Mouse (Mus musculus) myocyte (in vitro differentiated cells): ENCODE measurements around the gene Ccm2. TPM values are rescaled to one million over a fixed set of nuclear protein-coding genes. Genes with fewer than 3 reads are reported as not detected.

Experiments used
- H3K27me3 ChIP-seq: one replicate; pipeline ENCODE4 v1.6.1; 2011; ENCODE audit not compliant: control insufficient read depth, insufficient read depth, insufficient read length
- H3K36me3 ChIP-seq: one replicate; pipeline ENCODE4 v1.6.1; 2011; ENCODE audit not compliant: control insufficient read depth, insufficient read depth
- H3K4me2 ChIP-seq: one replicate; pipeline ENCODE4 v1.6.1; 2011; ENCODE audit warnings: low read depth, control low read depth
- H3K4me3 ChIP-seq: one replicate; pipeline ENCODE4 v1.5.1; 2011; ENCODE audit warnings: mild to moderate bottlenecking, control low read depth, moderate library complexity
- H3K79me2 ChIP-seq: one replicate; pipeline ENCODE4 v1.6.1; 2011; ENCODE audit not compliant: control insufficient read depth, insufficient read depth
- H3ac ChIP-seq: one replicate; pipeline ENCODE4 v1.6.1; 2011; ENCODE audit not compliant: control insufficient read depth, insufficient read length
- CEBPB ChIP-seq: IDR thresholded peaks from 2 replicates; pipeline ENCODE4 v1.6.1; 2011; ENCODE audit warnings: mild to moderate bottlenecking, moderate library complexity; ENCODE audit not compliant: poor library complexity, insufficient read depth, severe bottlenecking
- E2F4 ChIP-seq: IDR thresholded peaks from one replicate; pipeline ENCODE4 v1.6.1; 2011; ENCODE audit warnings: mild to moderate bottlenecking, control low read depth, moderate library complexity; ENCODE audit not compliant: insufficient read depth
- MAX ChIP-seq: IDR thresholded peaks from one replicate; pipeline ENCODE4 v1.6.1; 2011; ENCODE audit warnings: low read depth, mild to moderate bottlenecking, control low read depth
- MYOD1 ChIP-seq, 3 experiments: IDR thresholded peaks; one replicate each; pipeline ENCODE4 v1.6.1; 2011; ENCODE audit warnings: control low read depth in 2 of 3, low read depth in 2 of 3, mild to moderate bottlenecking in 2 of 3, moderate library complexity in 1 of 3; ENCODE audit not compliant: insufficient read length in 2 of 3, control insufficient read depth in 1 of 3
- MYOG ChIP-seq, 3 experiments: IDR thresholded peaks; one replicate each; pipeline ENCODE4 v1.6.1; 2011; ENCODE audit warnings: control low read depth in 2 of 3, low read depth in 2 of 3, mild to moderate bottlenecking in 2 of 3; ENCODE audit not compliant: insufficient read length in 2 of 3, control insufficient read depth in 1 of 3, insufficient read depth in 1 of 3
- POLR2A ChIP-seq: IDR thresholded peaks from one replicate; pipeline ENCODE4 v1.6.1; 2011; ENCODE audit warnings: low read depth, mild to moderate bottlenecking, control low read depth, moderate library complexity; ENCODE audit not compliant: insufficient read length
- POLR2AphosphoS2 ChIP-seq: IDR thresholded peaks from one replicate; pipeline ENCODE4 v1.6.1; 2011; ENCODE audit warnings: low read depth, control low read depth; ENCODE audit not compliant: insufficient read length
- REST ChIP-seq: IDR thresholded peaks from one replicate; pipeline ENCODE4 v1.6.1; 2011; ENCODE audit warnings: mild to moderate bottlenecking, control low read depth, moderate library complexity; ENCODE audit not compliant: insufficient read depth, insufficient read length
- SRF ChIP-seq: IDR thresholded peaks from one replicate; pipeline ENCODE4 v1.6.1; 2011; ENCODE audit warnings: low read depth; ENCODE audit not compliant: control insufficient read depth, insufficient read length
- TCF12 ChIP-seq: IDR thresholded peaks from one replicate; pipeline ENCODE4 v1.6.1; 2011; ENCODE audit warnings: mild to moderate bottlenecking, control low read depth; ENCODE audit not compliant: poor library complexity, insufficient read depth, severe bottlenecking
- TCF3 ChIP-seq: IDR thresholded peaks from one replicate; pipeline ENCODE4 v1.6.1; 2011; ENCODE audit warnings: low read depth, control low read depth; ENCODE audit not compliant: insufficient read length
- USF1 ChIP-seq: IDR thresholded peaks from one replicate; pipeline ENCODE4 v1.6.1; 2011; ENCODE audit warnings: low read depth, mild to moderate bottlenecking, control low read depth, moderate library complexity
- polyA plus RNA-seq: library from polyadenylated mRNA; unstranded; fragments of >200 nt; fragmentation: generic; extraction: Trizol; gene quantifications from one replicate; pipeline ENCODE4 v1.2.1, GENCODE M21; 2012; ENCODE audit warnings: missing spikeins

Ccm2 gene
- polyA plus RNA-seq, 1 experiment, result 66.0 TPM

DNA sequence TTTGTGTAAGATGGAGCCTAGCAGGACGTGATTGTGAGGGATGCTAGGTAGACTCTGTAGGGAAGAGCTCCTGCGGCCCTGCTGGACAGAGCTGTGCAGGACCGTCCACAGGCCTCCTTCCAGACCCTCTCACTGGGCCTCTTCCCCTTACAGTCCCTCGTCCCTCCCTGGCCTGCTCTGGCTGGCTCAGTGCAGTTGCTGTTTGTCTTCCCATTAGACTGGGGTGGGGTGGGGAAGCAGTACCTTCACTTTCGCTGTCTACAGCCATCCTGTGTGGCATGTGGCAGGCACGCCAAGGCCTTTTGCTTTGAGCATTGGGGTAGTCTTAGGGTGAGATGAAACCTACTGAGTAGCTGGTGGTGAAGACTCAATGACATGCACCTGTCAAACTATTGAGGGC is 15.7 kb downstream of the Ccm2 start:
- no peaks in the 10 kb centered on the region for H3K27me3 ChIP-seq
- H3K4me3 ChIP-seq, result no peak overlapping the region
- TF ChIP-seq MYOG (IDR thresholded peaks at IDR 0.05; ENCODE audit: control insufficient read depth in 1 of 3, insufficient read depth in 1 of 3, insufficient read length in 2 of 3, low read depth in 2 of 3), result no peak
- TF ChIP-seq TCF12, result no peak
- no peak for TF ChIP-seq MYOD1 (IDR thresholded peaks at IDR 0.05; ENCODE audit: control insufficient read depth in 1 of 3, insufficient read length in 2 of 3, low read depth in 2 of 3)
- TF ChIP-seq USF1, result no peak
- no peak for TF ChIP-seq POLR2A
- TF ChIP-seq E2F4, result no peak
- no peak for TF ChIP-seq SRF
- no peak for TF ChIP-seq TCF3
- TF ChIP-seq POLR2AphosphoS2, result no peak
- no peak for TF ChIP-seq CEBPB
- TF ChIP-seq REST, result no peak
- TF ChIP-seq MAX, result no peak
- no peak overlapping the region for H3ac ChIP-seq
- peaks cover 6% of the 10 kb centered on the region for H3K36me3 ChIP-seq
- peaks cover 90% of the 10 kb centered on the region for H3K79me2 ChIP-seq
- H3K4me2 ChIP-seq, result no peak overlapping the region

GRCm38 (mm10) chr11:6563201-6563600 is 16.5 kb downstream of the Ccm2 start:
- Histone ChIP-seq H3K79me2 (peaks cover 87% of the 10 kb centered on the region), H3K27me3 (no peaks in the 10 kb centered on the region), H3K36me3 (peaks cover 4% of the 10 kb centered on the region), H3K4me2 (no peak overlapping the region), H3ac (no peak overlapping the region), H3K4me3 (no peak overlapping the region)
- TF ChIP-seq TCF12, result no peak
- no peak for TF ChIP-seq CEBPB
- no peak for TF ChIP-seq MAX
- TF ChIP-seq TCF3, result no peak
- TF ChIP-seq POLR2AphosphoS2, result no peak
- TF ChIP-seq E2F4, result no peak
- TF ChIP-seq POLR2A, result no peak
- TF ChIP-seq USF1, result no peak
- no peak for TF ChIP-seq MYOG (IDR thresholded peaks at IDR 0.05; ENCODE audit: control insufficient read depth in 1 of 3, insufficient read depth in 1 of 3, insufficient read length in 2 of 3, low read depth in 2 of 3)
- no peak for TF ChIP-seq MYOD1 (IDR thresholded peaks at IDR 0.05; ENCODE audit: control insufficient read depth in 1 of 3, insufficient read length in 2 of 3, low read depth in 2 of 3)
- TF ChIP-seq REST, result no peak

GRCm38 (mm10) chr11:6566496-6566895 is 19.8 kb downstream of the Ccm2 start:
- H3K27me3 ChIP-seq, result no peaks in the 10 kb centered on the region
- H3K4me3 ChIP-seq, result no peak overlapping the region
- TF ChIP-seq TCF3 (no peak), MYOD1 (IDR thresholded peaks at IDR 0.05; ENCODE audit: control insufficient read depth in 1 of 3, insufficient read length in 2 of 3, low read depth in 2 of 3) (no peak), POLR2A (no peak), USF1 (no peak), MYOG (IDR thresholded peaks at IDR 0.05; ENCODE audit: control insufficient read depth in 1 of 3, insufficient read depth in 1 of 3, insufficient read length in 2 of 3, low read depth in 2 of 3) (no peak), CEBPB (no peak), REST (no peak), E2F4 (no peak), MAX (no peak), SRF (no peak), POLR2AphosphoS2 (no peak), TCF12 (no peak)
- no peak overlapping the region for H3ac ChIP-seq
- peaks cover 4% of the 10 kb centered on the region for H3K36me3 ChIP-seq
- H3K4me2 ChIP-seq, result no peak overlapping the region
- peaks cover 63% of the 10 kb centered on the region for H3K79me2 ChIP-seq

DNA sequence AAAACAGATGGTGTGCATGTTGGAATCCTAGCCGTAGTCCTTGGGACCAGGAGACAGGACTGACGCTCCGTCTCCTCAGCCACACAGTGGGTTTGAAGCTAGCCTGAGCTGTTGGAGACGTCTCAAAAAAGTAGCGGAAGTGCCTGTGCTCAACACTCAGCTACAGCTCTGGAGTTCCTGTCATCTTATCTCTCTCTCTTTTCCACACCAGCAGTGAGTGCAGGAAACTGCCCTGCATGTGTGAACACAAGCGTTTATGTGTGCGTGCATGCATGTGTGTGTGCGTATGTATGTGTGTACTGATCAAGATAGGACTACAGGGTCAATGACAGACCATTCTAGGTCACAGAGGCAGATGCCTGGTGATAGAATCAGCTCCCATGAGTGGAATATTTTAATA is 21.3 kb downstream of the Ccm2 start:
- H3K4me3 ChIP-seq, result no peak overlapping the region
- peaks cover 49% of the 10 kb centered on the region for H3K79me2 ChIP-seq
- no peak overlapping the region for H3ac ChIP-seq
- no peaks in the 10 kb centered on the region for H3K27me3 ChIP-seq
- peaks cover 4% of the 10 kb centered on the region for H3K36me3 ChIP-seq
- TF ChIP-seq E2F4 (no peak), MYOD1 (IDR thresholded peaks at IDR 0.05; ENCODE audit: control insufficient read depth in 1 of 3, insufficient read length in 2 of 3, low read depth in 2 of 3) (no peak), SRF (no peak), TCF12 (no peak), REST (no peak)
- H3K4me2 ChIP-seq, result no peak overlapping the region

GRCm38 (mm10) chr11:6568584-6569409 is 22.1 kb downstream of the Ccm2 start:
- Histone ChIP-seq H3K79me2 (peaks cover 41% of the 10 kb centered on the region), H3ac (no peak overlapping the region), H3K27me3 (no peaks in the 10 kb centered on the region), H3K4me2 (no peak overlapping the region), H3K4me3 (no peak overlapping the region), H3K36me3 (peaks cover 7% of the 10 kb centered on the region)
- TF ChIP-seq USF1 (no peak), POLR2A (no peak), TCF3 (no peak), TCF12 (no peak), E2F4 (no peak), MAX (no peak), MYOG (IDR thresholded peaks at IDR 0.05; ENCODE audit: control insufficient read depth in 1 of 3, insufficient read depth in 1 of 3, insufficient read length in 2 of 3, low read depth in 2 of 3) (no peak), MYOD1 (IDR thresholded peaks at IDR 0.05; ENCODE audit: control insufficient read depth in 1 of 3, insufficient read length in 2 of 3, low read depth in 2 of 3) (no peak), CEBPB (no peak), POLR2AphosphoS2 (no peak), SRF (no peak), REST (no peak)
